Mouse (Mus musculus) forebrain, embryonic 11.5 days (tissue): ENCODE results near the gene Fbxo21. TPM values are rescaled to one million over a fixed set of nuclear protein-coding genes. Genes with fewer than 3 reads are reported as not detected.

Source experiments
- ATAC-seq: fragments of 200-750 bp; cut with Nextera tagmentation; replicated peaks from 2 replicates; pipeline ENCODE4 v1.8.0; 2017; ENCODE audit warnings: moderate TSS enrichment; ENCODE audit not compliant: low FRiP score
- DNase-seq: peaks from one replicate; pipeline ENCODE4 v3.0.0-alpha.2; 2017; ENCODE audit warnings: low spot score
- H3K27ac ChIP-seq: fragments of 300-500 bp; sonication (generic); 2 replicates; pipeline ENCODE4 v1.5.1; 2014; ENCODE audit warnings: low read depth, low read length
- H3K27me3 ChIP-seq: fragments of 300-500 bp; sonication (generic); 2 replicates; pipeline ENCODE4 v1.6.1; 2014; ENCODE audit warnings: mild to moderate bottlenecking, low read length, mixed read lengths; ENCODE audit not compliant: control insufficient read depth, insufficient read depth
- H3K36me3 ChIP-seq: fragments of 300-500 bp; sonication (generic); 2 replicates; pipeline ENCODE4 v1.6.1; 2014; ENCODE audit warnings: mild to moderate bottlenecking, low read length, moderate library complexity, mixed read lengths; ENCODE audit not compliant: control insufficient read depth, insufficient read depth
- H3K4me1 ChIP-seq: fragments of 300-500 bp; sonication (generic); replicated peaks from 2 replicates; pipeline ENCODE4 v1.6.1; 2014; ENCODE audit warnings: low read length, mixed read lengths; ENCODE audit not compliant: control insufficient read depth, insufficient read depth
- H3K4me2 ChIP-seq: fragments of 300-500 bp; sonication (generic); 2 replicates; pipeline ENCODE4 v1.6.1; 2014; ENCODE audit warnings: low read depth, mild to moderate bottlenecking, low read length, moderate library complexity, mixed read lengths; ENCODE audit not compliant: severe bottlenecking
- H3K4me3 ChIP-seq: fragments of 300-500 bp; sonication (generic); 2 replicates; pipeline ENCODE4 v1.5.1; 2014; ENCODE audit warnings: low read depth, low read length
- H3K9ac ChIP-seq: fragments of 300-500 bp; sonication (generic); 2 replicates; pipeline ENCODE4 v1.6.1; 2014; ENCODE audit warnings: low read length
- H3K9me3 ChIP-seq: fragments of 300-500 bp; sonication (generic); 2 replicates; pipeline ENCODE4 v1.6.1; 2016; ENCODE audit warnings: low read length, mixed read lengths; ENCODE audit not compliant: control insufficient read depth
- WGBS: fragments of 180-500 bp; shearing (Covaris S2); extraction: QIAGEN DNeasy Blood & Tissue Kit; methylation state at CpG from one replicate; pipeline ENCODE4 v1.1.7; 2014; 5-methylcytosine and 5-hydroxymethylcytosine counted together
- polyA plus RNA-seq: library from polyadenylated mRNA; unstranded; fragments of >200 nt; fragmentation: Nextera tagmentation; extraction: Ambion mirVana; gene quantifications from 2 replicates; pipeline ENCODE4 v1.2.1, GENCODE M21; 2014

Gene Fbxo21
- polyA plus RNA-seq, 1 experiment from 2014 or later, result 122 TPM

DNA sequence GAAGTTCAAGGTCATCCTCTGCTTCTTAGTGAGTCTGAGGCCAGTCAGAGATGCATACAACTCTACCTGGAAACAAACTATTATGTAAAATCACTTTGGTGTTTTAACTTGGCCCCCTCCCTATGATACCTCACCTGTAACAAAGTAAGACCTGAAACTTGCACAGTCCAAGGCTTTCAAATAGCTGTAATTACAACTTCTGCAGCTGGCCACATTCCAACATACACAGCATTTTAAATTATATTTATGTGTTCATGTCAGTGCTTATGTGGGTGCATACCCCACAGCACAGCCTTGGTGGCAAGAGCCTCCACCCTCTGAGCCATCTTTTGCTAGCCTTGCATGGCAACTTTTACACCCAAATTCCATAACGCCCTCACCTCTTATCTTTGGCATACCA lies 58.1 kb downstream of the Fbxo21 start:
- ATAC-seq (no peak), DNase-seq (no peak)
- Histone ChIP-seq H3K9ac (no peak overlapping the region), H3K4me1 (peaks cover 4% of the 10 kb centered on the region; the same call in 1 of the 2 replicates), H3K27me3 (peaks cover 6% of the 10 kb centered on the region; the same call in 1 of the 2 replicates), H3K36me3 (no peaks in the 10 kb centered on the region), H3K4me3 (no peak overlapping the region), H3K27ac (no peak overlapping the region), H3K9me3 (no peaks in the 10 kb centered on the region), H3K4me2 (no peak overlapping the region)
- 86% methylated on average over 1 of the region's 1 CpGs for WGBS

DNA sequence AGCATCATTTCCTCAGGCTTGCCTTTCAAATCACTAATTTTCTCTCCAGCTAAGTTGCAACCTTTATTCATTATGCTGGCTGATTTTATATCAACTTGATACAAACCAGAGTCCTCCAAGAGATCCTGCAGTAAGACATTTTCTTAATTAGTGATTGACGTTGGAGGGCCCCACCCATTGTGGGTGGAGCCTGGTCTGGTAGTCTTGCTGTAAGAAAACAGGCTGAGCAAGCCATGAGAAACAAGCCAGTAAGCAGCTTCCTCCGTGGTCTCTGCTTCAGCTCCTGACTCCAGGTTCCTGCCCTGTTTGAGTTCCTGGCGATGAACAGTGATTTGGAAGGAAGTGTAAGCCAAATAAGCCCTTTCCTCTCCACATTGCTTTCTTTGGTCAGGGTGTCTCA lies 59.3 kb downstream of the Fbxo21 start:
- Histone ChIP-seq H3K4me3 (no peak overlapping the region), H3K9me3 (no peaks in the 10 kb centered on the region), H3K9ac (no peak overlapping the region), H3K27ac (no peak overlapping the region), H3K36me3 (no peaks in the 10 kb centered on the region), H3K4me2 (no peak overlapping the region), H3K27me3 (no peaks in the 10 kb centered on the region), H3K4me1 (peaks cover 4% of the 10 kb centered on the region; the same call in 1 of the 2 replicates)
- ATAC-seq (no peak), DNase-seq (no peak)
- WGBS, result 72% methylated on average over 3 of the region's 3 CpGs

DNA sequence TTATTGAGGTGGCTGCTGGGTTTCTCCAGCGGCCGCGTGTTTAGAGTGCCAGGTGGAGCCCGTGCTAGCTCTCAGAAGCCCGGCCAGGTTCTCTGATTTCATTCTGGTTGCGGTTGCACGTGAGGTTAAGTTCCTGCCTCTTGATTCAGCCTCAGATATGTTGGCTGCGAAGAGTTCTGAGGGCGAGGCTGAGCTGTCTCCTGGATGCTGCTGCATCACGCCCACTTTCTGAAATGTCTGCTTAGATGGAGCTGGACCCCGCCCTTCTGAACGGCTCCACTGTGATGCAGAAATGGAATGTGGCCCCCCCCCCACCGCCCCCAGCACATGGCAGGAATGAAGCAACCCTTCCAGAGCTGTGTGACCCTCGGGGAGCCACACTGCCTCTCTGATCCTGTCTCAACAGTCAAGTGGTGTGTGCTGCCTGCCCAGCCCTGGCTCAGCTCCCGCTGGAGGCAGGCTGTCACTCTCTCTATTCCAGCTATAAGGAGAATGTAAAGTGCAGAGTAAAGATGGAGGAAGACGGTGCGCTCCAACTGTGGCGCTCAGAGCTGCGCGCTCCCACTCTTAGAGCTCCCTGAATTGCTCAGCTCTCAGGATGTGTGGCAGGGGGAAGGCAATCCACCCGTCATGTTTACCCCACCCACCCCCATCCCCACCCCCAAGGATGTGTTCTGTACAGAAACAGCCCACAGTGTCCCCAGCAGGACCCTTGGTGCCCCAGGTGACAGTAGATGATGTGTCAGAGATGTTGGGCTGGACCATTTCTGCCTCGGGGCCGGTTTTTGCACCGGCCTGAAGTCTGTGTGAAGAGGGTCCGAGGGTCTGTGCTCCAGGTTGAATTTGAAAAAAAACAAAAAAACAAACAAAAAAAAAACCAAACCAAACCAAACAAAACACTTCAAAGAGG lies 60.6 kb downstream of the Fbxo21 start:
- H3K9me3 ChIP-seq, result no peaks in the 10 kb centered on the region
- no peak overlapping the region; the same call in 1 of the 2 replicates for H3K4me3 ChIP-seq
- WGBS, result 42% methylated on average over 25 of the region's 25 CpGs
- ATAC-seq, result no peak
- H3K27ac ChIP-seq, result 0 out of 2 replicates have a peak overlapping the region, but pooled peaks have one; percentile 18
- DNase-seq, result no peak
- H3K9ac ChIP-seq, result peak overlapping the region; percentile 27; the same call in 1 of the 2 replicates
- peak overlapping the region; percentile 35; the same call in 1 of the 2 replicates for H3K4me2 ChIP-seq
- H3K36me3 ChIP-seq, result no peaks in the 10 kb centered on the region
- no peaks in the 10 kb centered on the region for H3K27me3 ChIP-seq
- H3K4me1 ChIP-seq, result peaks cover 4% of the 10 kb centered on the region; the same call in 1 of the 2 replicates

DNA sequence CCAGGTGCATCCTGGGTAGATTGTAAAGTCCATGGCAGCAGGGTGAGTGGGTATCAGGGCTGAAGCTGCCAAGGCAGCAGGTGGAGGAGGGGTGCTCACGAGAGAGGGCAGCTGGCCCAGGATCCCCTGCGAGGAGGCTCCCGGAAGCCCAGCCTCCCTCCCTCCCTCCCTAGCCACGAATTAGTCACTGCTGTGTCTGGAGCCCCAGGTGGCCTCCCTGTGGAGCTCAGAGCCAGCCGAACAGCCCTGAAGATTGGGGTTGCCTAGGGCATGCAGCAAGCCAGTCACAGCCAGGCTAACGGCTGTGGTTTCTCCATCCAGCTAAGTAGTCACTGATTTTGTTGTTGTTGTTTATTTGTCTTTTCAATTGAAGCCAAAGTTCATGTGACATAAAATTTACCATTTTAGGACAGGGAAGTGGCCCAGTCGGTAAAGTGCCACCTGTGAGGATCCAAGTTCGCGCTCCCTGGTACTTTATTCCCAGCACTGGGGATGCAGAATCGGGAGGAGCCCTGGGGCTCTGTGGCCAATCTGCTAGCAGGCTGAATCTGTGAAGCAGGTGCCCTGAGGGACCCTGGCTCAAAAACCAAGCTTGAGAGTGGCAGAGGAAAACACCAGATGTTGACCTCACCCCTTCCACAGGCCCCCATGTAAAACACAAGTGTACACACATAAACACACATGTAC lies 61.4 kb downstream of the Fbxo21 start:
- no peak for DNase-seq
- Histone ChIP-seq H3K4me1 (peaks cover 4% of the 10 kb centered on the region; the same call in 1 of the 2 replicates), H3K27ac (no peak overlapping the region), H3K27me3 (no peaks in the 10 kb centered on the region), H3K4me3 (no peak overlapping the region), H3K4me2 (peak overlapping the region; percentile 35; the same call in 1 of the 2 replicates), H3K36me3 (no peaks in the 10 kb centered on the region), H3K9me3 (no peaks in the 10 kb centered on the region), H3K9ac (no peak overlapping the region)
- WGBS, result 8% methylated on average over 10 of the region's 10 CpGs
- ATAC-seq, result peak; percentile 67

DNA sequence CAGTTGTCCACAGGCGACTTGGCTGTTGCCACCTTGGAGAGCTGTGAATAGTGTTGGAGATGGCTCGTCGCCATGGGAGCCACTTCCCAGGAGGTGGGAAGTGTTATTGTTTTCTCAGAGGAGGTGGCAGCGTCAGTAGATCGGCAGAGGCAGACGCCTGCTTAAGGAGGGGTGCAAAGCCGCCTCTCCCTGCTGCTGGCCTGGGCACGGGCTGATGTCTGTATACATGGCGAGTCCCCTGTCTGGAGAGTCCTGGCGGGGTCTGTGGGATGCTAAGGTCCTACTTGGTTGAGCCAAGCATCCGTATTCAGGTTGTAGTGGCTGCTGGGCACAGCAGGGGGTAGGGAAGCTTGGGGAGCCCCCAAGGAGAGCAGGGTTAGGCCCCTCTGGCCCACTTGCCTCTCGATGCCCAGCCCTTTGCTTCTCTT lies 62.7 kb downstream of the Fbxo21 start:
- H3K27ac ChIP-seq, result no peak overlapping the region
- WGBS, result 27% methylated on average over 12 of the region's 12 CpGs
- H3K4me3 ChIP-seq, result no peak overlapping the region
- no peaks in the 10 kb centered on the region for H3K36me3 ChIP-seq
- no peak overlapping the region for H3K9ac ChIP-seq
- no peak for DNase-seq
- H3K9me3 ChIP-seq, result no peaks in the 10 kb centered on the region
- H3K27me3 ChIP-seq, result no peaks in the 10 kb centered on the region
- H3K4me1 ChIP-seq, result peaks cover 4% of the 10 kb centered on the region; the same call in 1 of the 2 replicates
- no peak overlapping the region for H3K4me2 ChIP-seq
- no peak for ATAC-seq

DNA sequence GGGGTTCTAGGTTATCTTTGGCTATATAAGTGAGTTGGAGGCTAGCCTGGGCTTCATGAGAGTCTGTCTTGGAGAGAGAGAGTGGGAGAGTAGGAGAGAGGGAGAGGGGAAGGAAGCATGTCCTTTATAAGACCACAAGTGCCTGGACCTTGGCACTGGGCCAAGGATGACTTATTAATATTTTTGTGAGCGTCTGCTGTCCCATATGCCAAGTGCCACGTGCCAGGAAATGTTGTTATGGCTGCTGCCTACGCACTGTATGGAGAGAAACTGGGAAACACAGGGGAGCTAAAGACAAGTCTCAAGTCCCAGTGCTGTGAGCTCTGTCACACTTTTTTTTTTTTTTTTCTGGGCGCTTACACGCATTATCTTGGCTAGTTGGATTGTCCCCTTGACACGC lies 66.1 kb downstream of the Fbxo21 start:
- H3K27ac ChIP-seq, result no peak overlapping the region
- no peak for DNase-seq
- 93% methylated on average over 6 of the region's 6 CpGs for WGBS
- H3K9me3 ChIP-seq, result no peaks in the 10 kb centered on the region
- H3K4me2 ChIP-seq, result no peak overlapping the region
- ATAC-seq, result no peak
- H3K36me3 ChIP-seq, result no peaks in the 10 kb centered on the region
- peaks cover 4% of the 10 kb centered on the region; the same call in 1 of the 2 replicates for H3K4me1 ChIP-seq
- H3K27me3 ChIP-seq, result no peaks in the 10 kb centered on the region
- H3K9ac ChIP-seq, result no peak overlapping the region
- no peak overlapping the region for H3K4me3 ChIP-seq

DNA sequence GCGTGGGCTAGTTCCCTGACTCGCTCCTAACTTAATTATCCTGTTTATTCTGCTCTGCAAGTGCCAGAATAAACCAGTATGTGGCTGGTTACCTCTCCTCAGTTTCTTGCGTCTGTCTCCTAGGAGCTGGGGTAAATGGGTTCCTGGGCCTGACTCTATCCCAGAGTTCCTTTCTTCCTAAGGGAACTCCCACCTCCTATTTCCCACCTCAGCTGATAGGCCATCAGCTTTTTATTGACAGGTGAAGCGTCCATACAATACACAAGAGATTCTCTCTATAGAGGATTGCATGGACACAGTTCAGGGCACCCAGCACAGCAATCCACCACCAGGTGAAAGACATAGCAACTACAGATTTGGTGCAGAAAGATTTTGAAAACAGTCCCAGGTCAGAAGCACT lies 67.2 kb downstream of the Fbxo21 start:
- Histone ChIP-seq H3K36me3 (no peaks in the 10 kb centered on the region), H3K4me2 (no peak overlapping the region), H3K4me3 (no peak overlapping the region), H3K27ac (no peak overlapping the region), H3K27me3 (no peaks in the 10 kb centered on the region), H3K9ac (no peak overlapping the region), H3K9me3 (no peaks in the 10 kb centered on the region), H3K4me1 (no peaks in the 10 kb centered on the region)
- ATAC-seq, result no peak
- DNase-seq, result no peak
- 86% methylated on average over 4 of the region's 4 CpGs for WGBS

DNA sequence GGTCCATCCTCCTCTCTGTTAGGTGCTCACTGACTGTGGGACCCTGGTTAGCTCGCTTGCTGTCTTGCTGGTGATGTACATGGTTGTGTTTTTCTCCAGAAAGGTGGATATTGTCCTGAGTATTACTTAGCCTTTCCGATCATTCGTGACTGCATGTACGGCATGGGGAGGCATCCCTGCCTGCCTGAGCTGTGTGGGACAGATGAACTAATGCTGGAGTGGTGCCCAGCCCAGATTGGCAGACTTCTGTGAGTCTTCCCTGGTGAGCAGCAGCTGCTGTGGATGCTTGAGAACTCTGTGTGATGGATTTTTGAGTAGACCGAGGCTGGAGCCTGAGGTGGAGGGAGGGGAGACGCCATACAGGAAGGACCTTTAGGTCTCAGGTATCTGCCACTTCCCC lies 68.4 kb downstream of the Fbxo21 start:
- no peak overlapping the region for H3K4me2 ChIP-seq
- no peak overlapping the region for H3K9ac ChIP-seq
- WGBS, result 94% methylated on average over 6 of the region's 6 CpGs
- no peak overlapping the region for H3K4me3 ChIP-seq
- no peaks in the 10 kb centered on the region for H3K9me3 ChIP-seq
- H3K36me3 ChIP-seq, result no peaks in the 10 kb centered on the region
- no peaks in the 10 kb centered on the region for H3K27me3 ChIP-seq
- ATAC-seq (no peak), DNase-seq (no peak)
- no peaks in the 10 kb centered on the region for H3K4me1 ChIP-seq
- H3K27ac ChIP-seq, result no peak overlapping the region
